Mouse (Mus musculus): Measurements from ENCODE around the gene Pfn3.

- TF ChIP-seq CTCF (IDR thresholded peaks at IDR 0.05; ENCODE audit: low read depth, low read length) (no peak), POLR2A (IDR thresholded peaks at IDR 0.05; ENCODE audit: insufficient read depth, low read length) (no peak), EP300 (IDR thresholded peaks at IDR 0.05; ENCODE audit: insufficient read depth, low read depth, low read length) (no peak)
These were observed 7.7 kb downstream of the Pfn3 start for GRCm38 (mm10) chr13:55407341-55407740.

Measured in ES-Bruce4 (cell line).